Mouse (Mus musculus) heart, postnatal 0 days (tissue): ENCODE measurements around the gene Prr14l.

ENCODE experiments used
- CTCF ChIP-seq: IDR thresholded peaks from 2 replicates; pipeline ENCODE4 v1.5.1; 2016; ENCODE audit warnings: antibody characterized with exemption, control low read depth, low read depth
- EP300 ChIP-seq: IDR thresholded peaks from 2 replicates; pipeline ENCODE4 v1.6.1; 2016; ENCODE audit warnings: antibody characterized with exemption, low read depth

GRCm38 (mm10) chr5:32767004-32767403 lies 87.1 kb downstream of the Prr14l start:
- TF ChIP-seq CTCF (no peak), EP300 (no peak)
